Mouse (Mus musculus) liver, embryonic 14.5 days (tissue): ENCODE results near the gene Gosr1.

Experiments used
- CTCF ChIP-seq: IDR thresholded peaks from 2 replicates; pipeline ENCODE4 v1.5.1; 2016; ENCODE audit warnings: antibody characterized with exemption, low read depth, control low read depth
- EP300 ChIP-seq: IDR thresholded peaks from 2 replicates; pipeline ENCODE4 v1.6.1; 2016; ENCODE audit warnings: antibody characterized with exemption, low read depth

DNA sequence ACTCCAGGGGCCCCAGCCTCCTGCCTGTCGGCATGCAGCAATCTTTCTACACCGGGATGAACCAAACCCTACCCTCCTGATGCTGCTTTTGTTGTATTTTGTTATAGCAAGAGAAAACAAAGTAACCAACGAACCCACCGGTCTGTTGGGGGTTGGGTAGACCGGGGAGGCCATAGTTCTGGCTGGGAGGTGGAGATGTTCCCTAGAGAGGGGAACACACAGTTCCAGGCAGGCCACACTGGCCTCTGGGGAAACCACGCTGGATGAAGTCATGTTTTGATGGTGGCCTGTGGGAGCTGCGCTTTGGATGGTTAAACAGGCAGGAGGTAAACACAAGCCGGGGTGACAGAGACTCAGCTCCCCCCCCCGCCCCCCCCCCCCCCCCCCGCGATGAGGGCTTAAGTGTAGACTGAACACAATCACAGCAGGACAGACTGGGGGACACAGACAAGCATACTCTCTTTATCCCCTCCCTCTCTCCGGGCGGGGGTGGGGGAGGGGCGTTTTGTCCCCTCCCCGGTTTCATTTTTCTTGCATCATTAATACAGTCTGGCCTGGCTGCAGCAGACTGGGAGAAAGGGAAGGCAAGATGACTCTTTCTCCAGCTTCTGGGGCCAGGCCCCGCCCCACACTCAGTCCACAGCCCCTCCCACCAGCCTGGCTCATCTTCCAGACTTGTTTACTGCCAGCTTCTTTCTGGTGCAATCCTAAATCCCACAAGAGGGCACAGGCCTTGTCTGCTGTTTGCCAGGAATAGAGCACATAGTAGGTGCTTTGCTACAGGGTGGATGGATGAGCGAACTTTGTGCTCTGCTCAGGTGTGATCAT is 53.5 kb downstream of the Gosr1 start:
- TF ChIP-seq CTCF (no peak), EP300 (no peak)
